Comparison of ENCODE assay signal across 25 mouse cellular contexts in the genomic region with DNA sequence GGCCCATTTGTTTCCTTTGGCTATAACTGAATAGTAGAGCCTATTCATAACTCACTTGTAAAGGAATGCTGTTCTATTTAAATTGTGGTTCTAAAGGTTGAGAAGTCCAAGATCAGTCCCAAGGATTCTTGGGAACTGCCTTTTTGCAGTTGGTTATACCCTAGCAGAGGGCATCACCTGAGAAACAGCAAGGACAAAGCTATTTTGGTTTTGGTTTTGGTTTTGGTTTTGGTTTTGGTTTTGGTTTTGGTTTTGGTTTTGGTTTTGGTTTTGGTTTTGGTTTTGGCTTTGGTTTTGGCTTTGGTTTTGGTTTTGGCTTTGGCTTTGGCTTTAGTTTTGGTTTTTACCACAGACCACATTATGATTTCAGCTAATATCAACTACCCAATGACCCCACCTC.
"Had no signal": no experiment of that assay in that cellular context is flagged by ENCODE, and none has a peak within 500 bp of the region (broad histone marks: within the 10 kb centered on the region; RNA-seq: fewer than 3 reads in every experiment).

No protein-coding gene starts in this region.

- DNase-seq: gastrocnemius, adult 2 months; gastrocnemius, postnatal 10 days; gastrocnemius, postnatal 25 days; heart, adult 18-20 months; heart, postnatal 10 days; heart, postnatal 4 days; kidney, adult 11 months; kidney, adult 2 months; kidney, adult 9 months; kidney, postnatal 14 days; kidney, postnatal 36 days; liver had no signal

- H3K36me3 ChIP-seq: heart, embryonic 10.5 days; heart, embryonic 12.5 days; hindbrain, embryonic 10.5 days; hindbrain, embryonic 12.5 days; kidney, embryonic 15.5 days; limb, embryonic 10.5 days; limb, embryonic 12.5 days had no signal

- H3K4me1 ChIP-seq: heart, embryonic 10.5 days; heart, embryonic 12.5 days; hindbrain, embryonic 10.5 days; hindbrain, embryonic 12.5 days; kidney, embryonic 15.5 days; limb, embryonic 10.5 days; limb, embryonic 12.5 days had no signal

- H3K4me2 ChIP-seq: heart, embryonic 12.5 days; hindbrain, embryonic 12.5 days; hindbrain, embryonic 14.5 days; kidney, embryonic 15.5 days; limb, embryonic 12.5 days; liver, embryonic 11.5 days had no signal

- H3K9me3 ChIP-seq: heart, embryonic 10.5 days; heart, embryonic 12.5 days; hindbrain, embryonic 10.5 days; hindbrain, embryonic 12.5 days; kidney, embryonic 15.5 days; limb, embryonic 10.5 days; limb, embryonic 12.5 days had no signal

- H3K9ac ChIP-seq: heart, embryonic 12.5 days; hindbrain, embryonic 12.5 days; hindbrain, embryonic 14.5 days; kidney, embryonic 15.5 days; limb, embryonic 12.5 days had no signal

- H3K27ac ChIP-seq: gastrocnemius, adult 2 months; heart, embryonic 10.5 days; hindbrain, embryonic 10.5 days; hindbrain, embryonic 12.5 days; hindbrain, embryonic 14.5 days; kidney, embryonic 15.5 days; kidney, postnatal 0 days; left cerebral cortex, adult 2 months; limb, embryonic 10.5 days; limb, embryonic 12.5 days had no signal

- H3K27me3 ChIP-seq: heart, embryonic 12.5 days; hindbrain, embryonic 12.5 days; kidney, embryonic 15.5 days; limb, embryonic 12.5 days had no signal

- H3K4me3 ChIP-seq: gastrocnemius, adult 2 months; heart, embryonic 10.5 days; heart, embryonic 12.5 days; hindbrain, embryonic 10.5 days; hindbrain, embryonic 12.5 days; kidney, embryonic 15.5 days; left cerebral cortex, adult 2 months; limb, embryonic 10.5 days; limb, embryonic 12.5 days had no signal

- ATAC-seq: hindbrain, embryonic 16.5 days; intestine, embryonic 16.5 days had no signal
